Mouse (Mus musculus) ovary, postnatal 10 days (tissue): ENCODE results near the gene Cryzl2.

Experiments used
- DNase-seq: peaks from one replicate; pipeline ENCODE4 v3.0.0; 2022; ENCODE audit warnings: low spot score

The Cryzl2 gene

GRCm38 (mm10) chr1:157443723-157444561 is 14.4 kb upstream of the Cryzl2 start:
- no peak for DNase-seq

DNA sequence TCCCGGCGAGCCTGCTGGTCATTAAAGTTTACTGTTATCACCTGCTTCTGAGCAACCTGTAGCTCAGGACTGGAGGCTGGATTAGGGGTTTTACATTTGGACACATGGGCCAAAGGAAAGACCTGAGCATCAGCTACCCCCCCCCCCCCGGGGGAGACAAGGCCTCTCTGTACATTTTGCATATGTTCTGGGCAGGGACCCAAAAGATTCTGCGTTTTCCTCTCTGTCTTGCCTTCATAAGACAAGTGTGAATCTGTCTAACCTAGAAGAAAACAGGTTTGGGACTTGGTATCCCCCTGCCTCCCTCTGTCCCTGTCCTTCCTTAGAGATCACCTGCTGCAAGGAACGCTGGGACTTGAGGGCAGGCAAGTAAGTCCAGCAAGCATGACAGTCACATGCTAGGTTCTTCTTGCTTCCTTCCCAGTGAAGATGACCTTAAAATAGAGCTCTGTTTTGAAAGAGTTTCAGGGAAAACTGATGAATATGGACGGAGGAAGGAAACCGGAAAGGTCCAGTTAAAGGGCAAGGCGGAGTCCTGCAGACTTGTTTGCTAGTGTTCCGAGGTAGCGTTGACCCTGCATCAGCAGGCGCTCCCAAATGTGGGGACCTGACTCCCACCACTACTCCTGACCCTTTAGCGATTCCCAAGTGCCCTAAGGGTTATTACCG is 13.6 kb upstream of the Cryzl2 start:
- no peak for DNase-seq

- no peak for DNase-seq
Observed at GRCm38 (mm10) chr1:157445398-157445910, 12.9 kb upstream of the Cryzl2 start.

- no peak for DNase-seq
Observed at GRCm38 (mm10) chr1:157446325-157446724, 12.1 kb upstream of the Cryzl2 start.

DNA sequence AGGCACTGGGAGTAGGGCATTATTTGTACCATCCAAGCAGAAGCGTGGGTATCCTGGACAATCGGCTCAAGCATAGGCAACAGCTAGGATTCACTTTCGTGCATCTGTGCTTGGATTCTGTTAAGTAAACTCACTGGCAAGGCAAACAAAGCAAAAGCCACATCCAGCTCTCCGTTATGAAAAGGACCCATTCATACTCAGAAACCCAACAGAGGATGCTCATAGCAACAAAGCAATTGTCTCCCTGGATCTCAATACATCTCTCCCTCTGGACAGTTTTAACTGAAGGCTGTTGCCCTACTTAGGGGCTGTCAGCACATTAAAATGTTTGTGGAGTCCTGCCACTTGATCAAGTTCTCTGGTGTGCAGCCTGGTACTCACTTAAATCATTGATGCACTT is 11.2 kb upstream of the Cryzl2 start:
- no peak for DNase-seq

DNA sequence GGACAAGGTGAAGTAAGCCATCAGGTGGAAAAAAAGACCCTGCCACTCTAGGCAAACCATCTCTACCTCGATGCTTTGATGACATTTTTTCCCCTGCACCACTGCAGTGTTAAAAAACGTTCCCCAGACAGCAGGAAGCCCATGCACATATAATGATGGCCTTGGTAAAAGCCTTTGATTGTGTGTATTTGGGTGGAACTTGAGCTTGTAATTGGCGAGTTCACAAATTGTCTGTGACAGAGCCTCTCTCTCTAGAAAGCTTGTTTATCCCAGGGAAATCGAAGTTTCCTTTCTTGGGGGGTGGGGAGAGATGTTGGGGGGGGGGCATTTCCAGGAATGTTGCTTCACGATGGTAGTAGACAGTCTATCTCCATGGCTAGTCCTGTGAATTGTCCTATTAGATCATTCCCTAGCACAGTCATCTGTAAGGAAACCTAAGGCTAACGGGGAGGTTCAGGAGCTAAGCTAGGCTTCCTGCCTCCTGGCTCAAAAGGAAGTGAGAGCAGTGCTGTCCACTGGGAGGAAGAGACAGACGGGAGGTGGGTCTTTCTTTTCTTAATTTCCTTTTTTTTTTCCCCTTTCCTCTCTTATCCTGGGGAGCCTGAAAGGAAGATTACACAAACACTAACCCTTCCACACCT is 10.1 kb upstream of the Cryzl2 start:
- DNase-seq = no peak

DNA sequence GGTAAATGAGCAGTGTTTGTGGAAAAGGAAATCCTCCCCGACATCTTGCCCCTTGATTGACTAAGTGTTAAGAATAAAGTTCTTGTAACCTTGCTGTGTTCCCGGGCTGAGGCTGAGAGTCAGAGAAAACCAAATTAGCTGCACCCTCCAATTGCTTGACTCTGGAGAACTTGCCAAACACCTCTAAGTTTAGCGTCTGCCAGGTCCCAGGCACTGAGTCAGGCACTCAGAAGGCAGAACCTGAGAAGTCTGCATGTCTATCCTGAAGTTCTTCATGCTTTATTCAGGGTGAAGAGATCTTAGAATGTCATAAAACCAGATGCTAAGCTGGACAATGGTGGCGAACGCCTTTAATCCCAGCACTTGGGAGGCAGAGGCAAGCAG is 9.6 kb upstream of the Cryzl2 start:
- DNase-seq = no peak

GRCm38 (mm10) chr1:157449532-157449931 is 8.8 kb upstream of the Cryzl2 start:
- DNase-seq = no peak

GRCm38 (mm10) chr1:157449981-157450636 is 8.3 kb upstream of the Cryzl2 start:
- no peak for DNase-seq

DNA sequence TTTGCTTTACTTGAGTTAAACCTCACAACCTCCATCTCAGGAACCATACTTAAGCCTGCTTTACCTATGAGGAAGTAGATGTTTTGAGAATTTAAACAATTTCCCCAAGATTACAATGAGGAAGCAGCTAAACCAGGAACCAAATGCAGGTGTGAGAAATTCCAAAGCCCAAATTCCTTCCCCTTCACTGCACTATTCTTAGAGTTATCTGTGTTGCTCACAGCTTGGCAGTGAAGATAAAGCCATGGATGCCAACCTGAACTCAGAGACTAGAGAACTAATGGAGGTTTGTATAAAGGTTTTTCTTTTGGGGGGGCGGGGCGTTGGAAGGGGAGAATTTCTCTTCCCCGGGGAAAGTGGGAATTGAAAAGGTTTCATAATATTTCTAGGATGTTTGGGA is 6.1 kb upstream of the Cryzl2 start:
- no peak for DNase-seq

GRCm38 (mm10) chr1:157452759-157453549 is 5.4 kb upstream of the Cryzl2 start:
- no peak for DNase-seq

GRCm38 (mm10) chr1:157454876-157455275 is 3.5 kb upstream of the Cryzl2 start:
- DNase-seq = no peak

DNA sequence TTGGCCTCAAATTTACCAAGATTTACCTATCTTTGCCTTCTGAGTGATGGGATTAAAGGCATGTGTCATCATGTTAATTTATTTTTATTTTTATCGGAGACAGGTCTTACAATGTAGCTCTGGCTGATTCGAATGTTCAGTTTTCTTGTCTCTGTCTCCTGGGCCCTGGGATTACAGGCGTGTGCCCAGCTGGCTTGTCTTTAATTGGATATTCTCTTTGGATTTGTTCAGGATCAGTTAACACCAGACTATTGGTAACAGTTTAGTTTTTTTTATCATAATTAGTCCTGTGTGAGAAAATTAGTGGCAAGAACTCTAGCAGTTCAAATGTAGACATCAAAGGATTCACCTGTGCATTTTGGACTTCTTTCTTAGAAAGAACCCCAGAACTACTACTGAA is 588 bp upstream of the Cryzl2 start:
- no peak for DNase-seq

DNA sequence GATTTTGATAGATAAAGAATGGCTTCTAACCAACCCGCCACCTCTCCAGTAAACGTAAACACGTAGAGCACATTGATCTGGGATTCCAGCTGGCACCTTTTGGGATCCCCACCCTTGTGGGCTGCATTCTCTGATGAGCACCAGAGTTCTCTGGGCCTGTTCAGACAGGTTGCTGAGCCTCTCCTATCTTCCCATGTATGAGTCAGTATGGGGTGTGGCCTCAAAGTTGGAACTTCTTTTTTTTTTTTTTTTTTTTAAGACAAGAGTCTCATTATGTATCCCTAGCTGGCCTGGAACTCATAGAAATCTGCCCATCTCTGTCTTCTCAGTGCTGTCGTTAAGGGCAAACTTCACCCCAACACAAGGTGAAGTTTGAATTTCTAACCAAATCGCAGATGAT is 1.5 kb downstream of the Cryzl2 start:
- no peak for DNase-seq

- no peak for DNase-seq
Observed at GRCm38 (mm10) chr1:157461276-157461675, 2.9 kb downstream of the Cryzl2 start.

DNA sequence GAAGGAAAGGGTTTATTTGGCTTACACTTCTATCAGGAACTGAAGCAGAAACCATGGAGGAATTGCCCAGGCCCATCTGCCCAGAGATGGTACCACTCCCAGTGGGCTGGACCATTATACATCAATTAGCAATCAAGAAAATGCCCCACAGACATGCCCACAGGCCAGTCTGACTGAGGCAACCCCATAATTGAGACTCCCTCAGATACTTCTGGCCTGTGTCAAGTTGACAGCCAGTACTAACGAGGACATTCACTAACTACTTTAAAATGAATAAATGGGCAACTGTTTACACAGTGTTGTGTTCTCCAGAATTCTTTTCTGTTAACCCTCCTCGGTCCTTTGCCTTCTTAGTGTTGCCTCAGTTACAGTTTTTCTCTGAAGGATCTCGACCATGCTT is 4.0 kb downstream of the Cryzl2 start:
- no peak for DNase-seq

DNA sequence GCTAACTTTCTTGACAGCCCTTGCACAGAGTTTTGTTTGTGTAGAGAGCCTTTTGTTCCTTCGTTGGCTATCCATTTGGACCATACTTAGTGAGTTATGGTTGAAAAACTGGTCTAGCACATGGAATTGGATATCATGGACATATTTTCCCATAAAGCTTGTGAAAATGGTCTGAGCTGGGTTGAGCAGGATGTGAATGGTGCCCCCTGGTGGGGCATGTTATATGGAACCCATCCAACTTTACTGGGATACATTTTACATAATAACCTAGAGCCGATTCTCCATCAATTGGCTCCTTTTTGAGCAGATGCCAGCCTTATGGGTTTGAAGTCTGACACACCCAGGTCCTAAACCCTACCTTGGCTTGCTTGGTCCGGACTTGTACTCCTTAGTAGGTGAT is 6.8 kb downstream of the Cryzl2 start:
- no peak for DNase-seq

DNA sequence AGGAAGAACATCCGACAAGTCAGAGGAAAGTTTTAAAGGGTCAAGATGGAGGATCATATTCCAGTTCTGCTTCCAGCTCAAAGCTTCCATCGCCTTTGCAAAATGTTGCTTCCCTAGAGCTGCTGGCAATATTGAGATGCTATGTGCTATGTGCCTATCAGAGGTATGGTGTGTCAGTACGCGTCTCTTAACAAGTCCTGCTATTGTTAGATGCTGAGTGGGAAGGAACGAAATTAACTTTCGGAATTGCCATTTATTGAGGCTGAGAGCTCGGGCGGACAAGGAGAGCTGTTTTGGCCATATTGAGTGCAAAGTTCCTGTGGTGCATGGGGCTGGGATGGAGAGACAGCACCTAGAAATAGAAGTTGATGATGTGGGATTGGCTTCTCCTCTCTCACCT is 9.5 kb downstream of the Cryzl2 start:
- no peak for DNase-seq

- no peak for DNase-seq
Observed at GRCm38 (mm10) chr1:157470761-157471386, 12.5 kb downstream of the Cryzl2 start.

DNA sequence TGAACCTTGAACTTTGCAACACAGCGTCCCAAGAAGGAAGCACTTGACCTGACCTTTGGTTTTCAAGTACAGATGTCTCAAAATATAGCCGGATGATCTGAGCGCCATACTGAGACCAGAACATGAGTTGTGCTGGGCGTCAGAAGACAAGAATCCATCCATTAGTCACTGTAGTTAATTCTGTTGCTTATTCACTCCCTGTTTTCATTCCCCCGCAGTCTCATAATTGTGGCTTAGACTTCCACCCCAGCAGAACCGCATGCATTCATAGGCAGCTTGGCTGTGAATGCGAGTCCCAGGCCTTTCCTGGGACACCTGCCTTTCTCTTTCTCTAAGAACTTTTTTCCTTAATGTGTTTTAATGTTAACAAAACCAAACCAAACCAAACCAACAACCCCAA is 14.3 kb downstream of the Cryzl2 start:
- no peak for DNase-seq

GRCm38 (mm10) chr1:157474865-157475264 is 16.5 kb downstream of the Cryzl2 start:
- DNase-seq = no peak
